Mouse (Mus musculus) stomach, postnatal 0 days (tissue): ENCODE data around the gene Tenm2. TPM values are rescaled to one million over a fixed set of nuclear protein-coding genes. Genes with fewer than 3 reads are reported as not detected.

Experiments
- ATAC-seq: fragments of 200-750 bp; cut with Nextera tagmentation; 2 replicates; pipeline ENCODE4 v1.8.0; 2017; ENCODE audit not compliant: low FRiP score, low TSS enrichment
- DNase-seq: peaks from one replicate; pipeline ENCODE4 v3.0.0-alpha.2; 2016; ENCODE audit warnings: low spot score
- H3K27ac ChIP-seq: fragments of 300-500 bp; sonication (generic); replicated peaks from 2 replicates; pipeline ENCODE4 v1.5.1; 2014; ENCODE audit warnings: mild to moderate bottlenecking, control low read depth
- H3K27me3 ChIP-seq: fragments of 300-500 bp; sonication (generic); 2 replicates; pipeline ENCODE4 v1.6.1; 2014; ENCODE audit warnings: low read length; ENCODE audit not compliant: control insufficient read depth, insufficient read depth
- H3K36me3 ChIP-seq: fragments of 300-500 bp; sonication (generic); 2 replicates; pipeline ENCODE4 v1.6.1; 2014; ENCODE audit warnings: low read length, mixed read lengths; ENCODE audit not compliant: control insufficient read depth, insufficient read depth
- H3K4me1 ChIP-seq: fragments of 300-500 bp; sonication (generic); replicated peaks from 2 replicates; pipeline ENCODE4 v1.6.1; 2014; ENCODE audit warnings: antibody characterized with exemption; ENCODE audit not compliant: control insufficient read depth, insufficient read depth
- H3K4me2 ChIP-seq: fragments of 300-500 bp; sonication (generic); replicated peaks from 2 replicates; pipeline ENCODE4 v1.6.1; 2014; ENCODE audit warnings: low read depth, mild to moderate bottlenecking, control low read depth, moderate library complexity
- H3K4me3 ChIP-seq: fragments of 300-500 bp; sonication (generic); 2 replicates; pipeline ENCODE4 v1.5.1; 2014; ENCODE audit warnings: low read depth, low read length, control low read depth
- H3K9ac ChIP-seq: fragments of 300-500 bp; sonication (generic); 2 replicates; pipeline ENCODE4 v1.6.1; 2014; ENCODE audit warnings: mild to moderate bottlenecking, low read length, control low read depth, mixed read lengths
- H3K9me3 ChIP-seq: fragments of 300-500 bp; sonication (generic); 2 replicates; pipeline ENCODE4 v1.6.1; 2016; ENCODE audit warnings: low read length; ENCODE audit not compliant: control insufficient read depth
- CTCF ChIP-seq: IDR thresholded peaks from 2 replicates; pipeline ENCODE4 v1.5.1; 2016; ENCODE audit warnings: antibody characterized with exemption, low read depth, mild to moderate bottlenecking, moderate library complexity
- EP300 ChIP-seq: optimal IDR thresholded peaks from 2 replicates; pipeline ENCODE3; 2016; ENCODE audit warnings: antibody characterized with exemption
- WGBS: fragments of 180-500 bp; shearing (Covaris S2); extraction: QIAGEN DNeasy Blood & Tissue Kit; methylation state at CpG from one replicate; pipeline ENCODE4 v1.1.7; 2014; 5-methylcytosine and 5-hydroxymethylcytosine counted together
- polyA plus RNA-seq: library from polyadenylated mRNA; unstranded; fragments of >200 nt; fragmentation: Nextera tagmentation; extraction: Ambion mirVana; gene quantifications from 2 replicates; pipeline ENCODE4 v1.2.1, GENCODE M21; 2015

Gene Tenm2
- polyA plus RNA-seq, 1 experiment from 2014 or later = 3.6 TPM

DNA sequence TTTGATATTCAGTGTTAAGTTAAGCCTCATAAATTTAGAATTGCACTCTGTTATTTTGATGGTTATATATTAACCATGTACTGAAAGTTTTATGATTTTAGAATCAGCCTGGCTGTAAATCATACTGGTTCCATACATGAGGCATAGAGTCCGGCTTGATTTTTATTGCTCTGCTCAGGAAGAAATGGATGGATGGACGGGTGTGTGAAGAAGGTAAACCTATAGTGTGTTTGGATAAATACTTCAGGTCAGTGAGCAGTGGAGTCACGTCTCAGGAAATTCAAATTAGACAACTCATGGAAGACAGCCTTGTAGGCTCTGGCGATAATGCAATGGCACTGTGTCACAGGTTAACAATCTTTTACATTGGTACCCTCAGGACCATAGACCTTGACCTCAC, 402.9 kb downstream of the Tenm2 start:
- TF ChIP-seq CTCF (no peak), EP300 (no peak)
- Histone ChIP-seq H3K9me3 (no peaks in the 10 kb centered on the region), H3K4me2 (no peak overlapping the region), H3K9ac (no peak overlapping the region), H3K27ac (no peak overlapping the region), H3K4me3 (no peak overlapping the region), H3K4me1 (no peaks in the 10 kb centered on the region), H3K36me3 (no peaks in the 10 kb centered on the region), H3K27me3 (no peaks in the 10 kb centered on the region)
- ATAC-seq = no peak
- no peak for DNase-seq
- 70% methylated on average over 4 of the region's 4 CpGs for WGBS

DNA sequence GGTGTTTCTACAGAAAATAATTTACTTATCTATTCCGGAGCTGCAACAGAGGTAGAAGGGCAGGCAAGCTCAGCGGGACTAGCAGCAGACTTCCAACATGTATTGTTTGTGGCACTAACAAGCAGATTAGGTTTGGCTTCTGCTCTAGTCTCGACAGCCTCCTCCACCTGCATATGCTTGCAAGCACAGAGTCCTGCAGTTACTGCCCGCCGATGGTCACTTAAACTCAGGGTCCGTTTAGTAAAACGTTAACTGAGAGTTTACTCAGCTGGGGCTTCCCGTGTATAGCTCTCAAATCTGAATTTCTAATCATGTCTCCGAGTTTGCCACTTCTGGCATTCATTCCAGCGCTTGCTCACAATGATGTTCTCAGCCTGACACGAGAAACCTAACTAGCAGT, 404.3 kb downstream of the Tenm2 start:
- no peak overlapping the region for H3K4me3 ChIP-seq
- no peak overlapping the region for H3K9ac ChIP-seq
- DNase-seq = no peak
- no peaks in the 10 kb centered on the region for H3K4me1 ChIP-seq
- no peak overlapping the region for H3K4me2 ChIP-seq
- no peak overlapping the region for H3K27ac ChIP-seq
- ATAC-seq = no peak
- no peaks in the 10 kb centered on the region for H3K36me3 ChIP-seq
- 43% methylated on average over 11 of the region's 11 CpGs for WGBS
- H3K9me3 ChIP-seq = no peaks in the 10 kb centered on the region
- no peaks in the 10 kb centered on the region for H3K27me3 ChIP-seq
- no peak for TF ChIP-seq CTCF
- no peak for TF ChIP-seq EP300

DNA sequence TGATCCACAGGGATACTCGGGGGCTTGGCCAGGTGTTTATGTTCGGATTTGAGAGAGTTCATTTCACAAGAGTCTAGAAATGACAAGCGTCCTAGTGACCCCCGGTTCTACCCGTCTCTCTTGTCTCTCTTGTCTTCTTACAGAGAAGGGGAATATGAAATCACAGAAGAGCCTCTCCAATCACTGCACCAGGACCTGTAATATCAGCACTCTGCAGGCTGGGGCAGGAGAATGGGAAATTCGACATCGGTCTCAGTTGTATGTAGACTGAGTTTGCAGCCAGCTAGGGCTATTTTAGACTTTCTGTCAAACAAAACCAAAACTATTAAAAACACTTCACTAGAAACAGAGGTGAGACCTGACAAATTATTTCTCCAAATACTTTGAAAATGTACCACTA, 411.1 kb downstream of the Tenm2 start:
- Histone ChIP-seq H3K27me3 (no peaks in the 10 kb centered on the region), H3K9me3 (no peaks in the 10 kb centered on the region), H3K9ac (no peak overlapping the region), H3K4me2 (no peak overlapping the region), H3K4me1 (no peaks in the 10 kb centered on the region), H3K36me3 (no peaks in the 10 kb centered on the region), H3K27ac (no peak overlapping the region), H3K4me3 (no peak overlapping the region)
- WGBS = 29% methylated on average over 7 of the region's 7 CpGs
- DNase-seq (no peak), ATAC-seq (no peak)
- TF ChIP-seq EP300 = no peak
- no peak for TF ChIP-seq CTCF

DNA sequence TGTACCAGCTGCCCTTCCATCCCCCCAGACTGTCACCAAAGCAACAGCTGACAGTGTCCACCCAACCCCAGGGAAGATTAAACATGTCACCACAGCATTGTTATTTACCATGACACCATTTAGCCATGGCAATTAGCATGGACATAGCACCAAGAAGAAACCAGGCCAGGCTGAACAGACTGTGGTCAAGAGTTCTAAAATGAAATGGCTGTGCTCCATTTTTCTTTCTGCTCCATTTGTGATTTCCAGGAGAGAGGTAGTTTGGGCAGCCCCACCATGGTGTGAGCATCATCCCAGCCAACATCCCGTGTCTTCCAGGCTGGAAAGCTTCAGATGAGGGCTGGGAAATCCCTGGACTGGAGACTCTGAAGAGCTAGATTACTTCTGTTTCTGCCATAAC, 431.1 kb downstream of the Tenm2 start:
- no peak for ATAC-seq
- Histone ChIP-seq H3K9ac (no peak overlapping the region), H3K27me3 (no peaks in the 10 kb centered on the region), H3K4me2 (no peak overlapping the region), H3K9me3 (no peaks in the 10 kb centered on the region), H3K36me3 (no peaks in the 10 kb centered on the region), H3K4me3 (no peak overlapping the region), H3K4me1 (no peaks in the 10 kb centered on the region), H3K27ac (no peak overlapping the region)
- 48% methylated on average over 1 of the region's 1 CpGs for WGBS
- DNase-seq = no peak
- no peak for TF ChIP-seq CTCF

DNA sequence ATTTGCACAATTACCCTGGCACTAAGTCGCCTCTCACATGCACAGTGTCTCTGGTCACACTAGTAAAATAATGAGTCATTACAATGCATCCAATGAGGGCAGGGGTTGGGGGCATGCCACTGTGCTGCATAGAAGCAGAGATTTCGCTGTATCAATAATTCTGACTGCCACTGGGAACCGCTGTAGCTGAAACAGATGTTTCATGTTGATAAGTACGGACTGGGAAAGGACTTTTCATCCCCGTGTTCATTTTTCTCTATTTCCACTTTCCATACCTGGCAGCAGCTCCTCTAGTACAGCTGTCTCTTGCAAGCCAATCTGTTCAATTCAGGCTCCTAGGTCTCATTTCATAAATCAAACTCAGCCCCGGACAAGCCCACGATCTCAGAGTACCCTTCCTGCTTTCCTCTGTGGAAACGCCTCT, 433.5 kb downstream of the Tenm2 start:
- H3K36me3 ChIP-seq = no peaks in the 10 kb centered on the region
- H3K4me3 ChIP-seq = no peak overlapping the region
- H3K9me3 ChIP-seq = no peaks in the 10 kb centered on the region
- H3K9ac ChIP-seq = no peak overlapping the region
- H3K4me2 ChIP-seq = no peak overlapping the region
- H3K4me1 ChIP-seq = no peaks in the 10 kb centered on the region
- 37% methylated on average over 8 of the region's 8 CpGs for WGBS
- no peak overlapping the region for H3K27ac ChIP-seq
- TF ChIP-seq CTCF (no peak), EP300 (no peak)
- DNase-seq (no peak), ATAC-seq (no peak)
- no peaks in the 10 kb centered on the region for H3K27me3 ChIP-seq

DNA sequence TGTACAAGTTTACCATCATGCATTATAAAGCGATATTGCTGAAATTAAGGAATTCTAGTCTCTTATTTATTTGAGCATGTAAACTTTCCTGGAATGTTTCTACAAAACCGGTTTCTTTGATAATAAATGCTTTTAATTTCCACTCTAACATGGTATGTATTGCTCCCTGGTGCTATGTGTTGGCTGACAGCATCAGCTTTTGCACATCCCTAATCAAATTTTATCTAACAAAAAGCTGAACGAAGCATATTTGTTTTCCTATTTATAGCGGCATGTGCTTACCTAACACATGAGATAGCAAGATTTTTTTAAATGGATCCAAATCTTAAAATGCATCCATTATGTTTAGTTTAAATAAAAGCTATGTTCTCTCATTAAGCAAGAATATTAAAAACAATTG, 434.1 kb downstream of the Tenm2 start:
- ATAC-seq = no peak
- WGBS = 72% methylated on average over 4 of the region's 4 CpGs
- TF ChIP-seq CTCF (no peak), EP300 (no peak)

More for the DNA sequence above, 434.1 kb downstream of the Tenm2 start:
- H3K4me3 ChIP-seq = no peak overlapping the region
- no peak overlapping the region for H3K27ac ChIP-seq
- no peaks in the 10 kb centered on the region for H3K36me3 ChIP-seq
- H3K9me3 ChIP-seq = no peaks in the 10 kb centered on the region
- no peaks in the 10 kb centered on the region for H3K4me1 ChIP-seq
- H3K4me2 ChIP-seq = no peak overlapping the region
- no peak overlapping the region for H3K9ac ChIP-seq
- no peak for DNase-seq
- no peaks in the 10 kb centered on the region for H3K27me3 ChIP-seq
